Mouse (Mus musculus): Measurements from ENCODE around the gene Wdfy3. TPM values are rescaled to one million over a fixed set of nuclear protein-coding genes. Genes with fewer than 3 reads are reported as not detected.
"Not testable (repeated sequence)": the region's sequence is repeated elsewhere in the genome, so short reads cannot be mapped to it uniquely, and the experiment has no call there.

The Wdfy3 gene
- polyA plus RNA-seq, 1 experiment from 2014 or later: 20.8 TPM

GRCm38 (mm10) chr5:101932971-101933810 lies 136.5 kb downstream of the Wdfy3 start:
- Histone ChIP-seq H3K4me3 (replicated peaks) (no peak overlapping the region), H3K27ac (no peak overlapping the region), H3K9me3 (replicated peaks) (no peaks in the 10 kb centered on the region), H3K36me3 (peaks cover 76% of the 10 kb centered on the region), H3K27me3 (no peaks in the 10 kb centered on the region), H3K4me2 (no peak overlapping the region), H3K4me1 (peaks cover 30% of the 10 kb centered on the region), H3K9ac (no peak overlapping the region)
- no peak for ATAC-seq (replicated peaks; ENCODE audit: low FRiP score)
- 64% methylated on average over 15 of the region's 15 CpGs for WGBS

DNA sequence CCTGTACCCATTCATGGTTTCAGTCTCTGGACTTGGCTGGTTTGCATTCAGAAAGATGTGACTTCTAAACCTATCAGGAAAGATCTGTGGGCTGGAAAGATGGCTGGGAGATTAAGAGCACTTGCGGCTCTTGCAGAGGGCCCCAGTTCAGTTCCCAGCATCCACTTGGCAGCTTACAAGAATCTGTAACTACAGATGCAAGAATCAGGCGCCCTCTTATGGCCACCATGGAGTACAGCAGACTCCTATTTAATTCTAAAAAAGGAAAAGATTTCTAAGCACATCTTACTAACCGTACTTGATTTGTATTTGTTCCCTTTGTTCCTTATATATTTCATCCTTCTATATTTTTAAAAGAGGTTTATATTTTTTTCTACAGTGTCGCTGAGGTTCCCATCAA lies 137.7 kb downstream of the Wdfy3 start:
- H3K36me3 ChIP-seq: peaks cover 70% of the 10 kb centered on the region
- ATAC-seq (replicated peaks; ENCODE audit: low FRiP score): no peak
- H3K9me3 ChIP-seq (replicated peaks): no peaks in the 10 kb centered on the region
- H3K4me1 ChIP-seq: peaks cover 23% of the 10 kb centered on the region
- no peak overlapping the region for H3K4me3 ChIP-seq (replicated peaks)
- H3K9ac ChIP-seq: no peak overlapping the region
- no peak overlapping the region for H3K4me2 ChIP-seq
- no peaks in the 10 kb centered on the region for H3K27me3 ChIP-seq
- whole genome bisulfite sequencing: 72% methylated on average over 4 of the region's 4 CpGs
- no peak overlapping the region for H3K27ac ChIP-seq

DNA sequence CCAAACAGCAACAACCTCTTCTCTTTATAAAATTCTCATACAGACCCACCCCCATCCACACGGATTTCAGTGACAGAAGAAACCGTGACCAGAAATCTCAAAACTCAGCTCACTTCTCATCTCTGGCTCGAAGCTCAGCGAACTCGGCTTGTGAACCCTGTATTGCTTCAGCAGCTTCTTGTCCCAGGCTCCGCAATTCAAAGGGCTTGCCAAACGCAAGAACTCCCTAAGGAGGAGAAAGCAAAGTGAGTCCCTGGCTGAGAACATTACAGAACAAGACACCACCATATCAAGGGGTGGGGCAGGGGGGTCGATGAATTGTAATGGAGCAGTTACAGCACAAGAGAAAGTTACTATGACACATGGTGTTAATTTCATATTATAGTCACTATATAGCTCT lies 143.4 kb downstream of the Wdfy3 start:
- H3K36me3 ChIP-seq: peaks cover 93% of the 10 kb centered on the region
- WGBS: 95% methylated on average over 8 of the region's 8 CpGs
- H3K4me1 ChIP-seq: no peaks in the 10 kb centered on the region
- H3K9ac ChIP-seq: no peak overlapping the region
- no peak for ATAC-seq (replicated peaks; ENCODE audit: low FRiP score)
- no peak overlapping the region for H3K4me3 ChIP-seq (replicated peaks)
- H3K27me3 ChIP-seq: no peaks in the 10 kb centered on the region
- H3K27ac ChIP-seq: no peak overlapping the region
- H3K9me3 ChIP-seq (replicated peaks): no peaks in the 10 kb centered on the region
- no peak overlapping the region for H3K4me2 ChIP-seq

DNA sequence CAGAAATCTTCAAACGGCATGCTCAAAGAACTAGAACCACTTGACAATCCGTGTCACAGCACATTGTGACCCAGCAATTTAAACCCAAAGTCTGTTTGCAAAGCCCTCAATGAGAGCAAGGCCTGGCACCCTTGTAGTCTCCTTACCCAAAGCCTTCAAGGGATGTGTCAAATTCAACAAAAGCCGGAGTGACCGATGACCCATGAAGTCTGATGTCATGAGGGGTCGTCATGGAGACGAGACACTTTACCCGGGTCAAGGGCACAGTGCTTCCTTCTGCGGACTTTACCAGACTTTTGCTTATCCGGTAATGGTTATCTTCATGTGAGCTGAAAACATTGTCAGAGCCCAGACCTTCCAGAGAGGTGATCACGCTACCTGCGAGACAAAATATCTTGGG lies 146.0 kb downstream of the Wdfy3 start:
- H3K4me3 ChIP-seq (replicated peaks): no peak overlapping the region
- no peak overlapping the region for H3K9ac ChIP-seq
- no peaks in the 10 kb centered on the region for H3K4me1 ChIP-seq
- peaks cover 95% of the 10 kb centered on the region for H3K36me3 ChIP-seq
- H3K4me2 ChIP-seq: no peak overlapping the region
- no peak overlapping the region for H3K27ac ChIP-seq
- no peak for ATAC-seq (replicated peaks; ENCODE audit: low FRiP score)
- no peaks in the 10 kb centered on the region for H3K27me3 ChIP-seq
- H3K9me3 ChIP-seq (replicated peaks): no peaks in the 10 kb centered on the region
- WGBS: 60% methylated on average over 11 of the region's 11 CpGs

- no peaks in the 10 kb centered on the region for H3K4me1 ChIP-seq
- no peak overlapping the region for H3K27ac ChIP-seq
- H3K4me3 ChIP-seq (replicated peaks): no peak overlapping the region
- peaks cover 96% of the 10 kb centered on the region for H3K36me3 ChIP-seq
- H3K27me3 ChIP-seq: no peaks in the 10 kb centered on the region
- no peaks in the 10 kb centered on the region for H3K9me3 ChIP-seq (replicated peaks)
- H3K4me2 ChIP-seq: no peak overlapping the region
- 86% methylated on average over 5 of the region's 5 CpGs for WGBS
- no peak overlapping the region for H3K9ac ChIP-seq
- no peak for ATAC-seq (replicated peaks; ENCODE audit: low FRiP score)
These were observed 150.2 kb downstream of the Wdfy3 start for GRCm38 (mm10) chr5:101919559-101919958.

DNA sequence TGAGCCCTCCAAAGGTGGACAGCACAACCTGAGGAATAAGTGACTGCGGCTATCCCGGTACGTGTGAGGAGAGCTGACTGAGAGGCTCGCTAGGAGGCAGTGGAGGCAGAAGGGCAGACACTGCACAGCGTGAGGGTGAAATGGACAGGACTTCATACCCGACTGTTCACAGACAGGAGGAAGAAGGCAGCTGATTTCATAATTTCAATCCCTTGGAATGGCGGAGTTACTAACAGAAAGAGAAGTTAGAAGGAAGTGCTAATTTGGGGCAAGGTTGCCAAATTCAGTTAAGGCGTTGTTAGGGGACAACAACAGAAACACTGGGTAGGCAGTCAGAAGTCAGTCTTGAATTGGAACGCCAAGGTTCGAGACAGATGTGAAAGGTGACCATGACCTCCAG lies 160.3 kb downstream of the Wdfy3 start:
- ATAC-seq (replicated peaks; ENCODE audit: low FRiP score): no peak
- Histone ChIP-seq H3K4me1 (no peaks in the 10 kb centered on the region), H3K27ac (no peak overlapping the region), H3K4me3 (replicated peaks) (no peak overlapping the region), H3K9ac (no peak overlapping the region), H3K9me3 (replicated peaks) (no peaks in the 10 kb centered on the region), H3K4me2 (no peak overlapping the region), H3K36me3 (peaks cover 92% of the 10 kb centered on the region), H3K27me3 (no peaks in the 10 kb centered on the region)
- 95% methylated on average over 10 of the region's 10 CpGs for whole genome bisulfite sequencing

DNA sequence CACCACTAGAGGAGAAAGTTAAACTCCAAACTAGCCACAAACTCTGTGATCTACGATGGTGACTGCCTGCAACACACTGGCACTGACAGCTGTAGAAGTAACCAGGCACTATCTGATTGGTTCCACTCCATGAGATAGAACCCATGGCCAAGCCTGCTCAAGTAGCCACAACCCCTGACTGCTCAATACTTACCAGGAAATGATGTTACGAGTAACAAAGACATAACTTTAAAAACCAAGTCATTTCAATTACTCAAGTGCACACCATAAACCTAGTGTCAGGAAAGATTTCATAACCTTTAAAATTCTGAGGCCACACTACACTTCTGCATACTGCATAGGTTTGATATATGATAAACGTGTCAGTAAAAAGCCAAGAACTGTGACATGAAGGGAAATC lies 164.1 kb downstream of the Wdfy3 start:
- peaks cover 93% of the 10 kb centered on the region for H3K36me3 ChIP-seq
- 90% methylated on average over 3 of the region's 3 CpGs for WGBS
- no peak for ATAC-seq (replicated peaks; ENCODE audit: low FRiP score)

GRCm38 (mm10) chr5:101904841-101905240 lies 164.9 kb downstream of the Wdfy3 start:
- H3K9me3 ChIP-seq (replicated peaks); H3K4me2 ChIP-seq; H3K4me3 ChIP-seq (replicated peaks); H3K27me3 ChIP-seq; H3K4me1 ChIP-seq; H3K27ac ChIP-seq; ATAC-seq (replicated peaks; ENCODE audit: low FRiP score); H3K9ac ChIP-seq: not testable (repeated sequence)
- peaks cover 94% of the 10 kb centered on the region for H3K36me3 ChIP-seq
- 93% methylated on average over 4 of the region's 4 CpGs for WGBS

More for the DNA sequence above, 164.1 kb downstream of the Wdfy3 start:
- H3K4me1 ChIP-seq: no peaks in the 10 kb centered on the region
- no peaks in the 10 kb centered on the region for H3K27me3 ChIP-seq
- H3K4me3 ChIP-seq (replicated peaks): no peak overlapping the region
- no peaks in the 10 kb centered on the region for H3K9me3 ChIP-seq (replicated peaks)
- no peak overlapping the region for H3K27ac ChIP-seq
- no peak overlapping the region for H3K9ac ChIP-seq
- no peak overlapping the region for H3K4me2 ChIP-seq

GRCm38 (mm10) chr5:101902686-101903085 lies 167.0 kb downstream of the Wdfy3 start:
- Histone ChIP-seq H3K4me1 (no peaks in the 10 kb centered on the region), H3K4me2 (no peak overlapping the region), H3K36me3 (peaks cover 94% of the 10 kb centered on the region), H3K4me3 (replicated peaks) (no peak overlapping the region), H3K9ac (no peak overlapping the region), H3K27ac (no peak overlapping the region), H3K9me3 (replicated peaks) (no peaks in the 10 kb centered on the region), H3K27me3 (no peaks in the 10 kb centered on the region)
- WGBS: 77% methylated on average over 1 of the region's 1 CpGs
- no peak for ATAC-seq (replicated peaks; ENCODE audit: low FRiP score)

DNA sequence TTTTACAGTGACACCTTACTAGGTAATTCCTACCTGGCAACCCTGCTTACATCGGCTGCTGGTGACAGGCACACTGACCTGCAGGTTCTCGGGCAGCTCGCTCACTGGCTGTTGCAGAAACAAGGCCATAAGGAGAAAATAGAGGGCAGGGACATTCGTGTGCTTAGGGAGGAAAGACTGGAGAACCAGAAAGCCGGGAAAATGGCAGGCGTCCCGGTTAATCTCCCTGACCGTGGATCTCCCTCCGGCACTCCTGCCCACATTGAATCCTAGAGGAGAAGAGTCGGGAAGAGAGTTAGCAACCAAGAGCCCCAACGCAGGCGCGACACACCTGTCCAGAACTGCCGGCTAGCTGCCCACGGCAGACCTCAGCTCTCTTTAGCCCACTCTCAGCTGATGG lies 169.7 kb downstream of the Wdfy3 start:
- no peak overlapping the region for H3K4me2 ChIP-seq
- no peaks in the 10 kb centered on the region for H3K4me1 ChIP-seq
- H3K27ac ChIP-seq: no peak overlapping the region
- no peaks in the 10 kb centered on the region for H3K9me3 ChIP-seq (replicated peaks)
- no peaks in the 10 kb centered on the region for H3K27me3 ChIP-seq
- no peak overlapping the region for H3K4me3 ChIP-seq (replicated peaks)
- no peak overlapping the region for H3K9ac ChIP-seq
- 94% methylated on average over 15 of the region's 15 CpGs for WGBS
- H3K36me3 ChIP-seq: peaks cover 95% of the 10 kb centered on the region
- ATAC-seq (replicated peaks; ENCODE audit: low FRiP score): no peak

- H3K4me2 ChIP-seq: no peak overlapping the region
- peaks cover 96% of the 10 kb centered on the region for H3K36me3 ChIP-seq
- H3K4me1 ChIP-seq: no peaks in the 10 kb centered on the region
- no peak for ATAC-seq (replicated peaks; ENCODE audit: low FRiP score)
- H3K4me3 ChIP-seq (replicated peaks): no peak overlapping the region
- WGBS: 92% methylated on average over 11 of the region's 11 CpGs
- no peaks in the 10 kb centered on the region for H3K9me3 ChIP-seq (replicated peaks)
- no peaks in the 10 kb centered on the region for H3K27me3 ChIP-seq
- no peak overlapping the region for H3K9ac ChIP-seq
- H3K27ac ChIP-seq: no peak overlapping the region
These were observed 172.9 kb downstream of the Wdfy3 start for GRCm38 (mm10) chr5:101896784-101897183.

- no peak overlapping the region for H3K4me3 ChIP-seq (replicated peaks)
- no peaks in the 10 kb centered on the region for H3K4me1 ChIP-seq
- no peaks in the 10 kb centered on the region for H3K27me3 ChIP-seq
- no peak for ATAC-seq (replicated peaks; ENCODE audit: low FRiP score)
- peaks cover 94% of the 10 kb centered on the region for H3K36me3 ChIP-seq
- H3K4me2 ChIP-seq: no peak overlapping the region
- H3K9ac ChIP-seq: no peak overlapping the region
- 87% methylated on average over 18 of the region's 18 CpGs for WGBS
- H3K27ac ChIP-seq: 0 out of 2 replicates have a peak overlapping the region, but pooled peaks have one; percentile 9
- H3K9me3 ChIP-seq (replicated peaks): no peaks in the 10 kb centered on the region
These were observed 173.7 kb downstream of the Wdfy3 start for GRCm38 (mm10) chr5:101895717-101896645.
